Mouse (Mus musculus) mouse embryonic stem cell (cell line): Measurements from ENCODE around the gene Akap12.

Source experiments
- in situ Hi-C, 2 experiments: fragments of 300-500 bp; cut with MboI; formaldehyde crosslinking; loops; 1 replicate in 1 of 2; 3 replicates in 1 of 2; pipeline ENCODE4 v1.14.3; 2019 to 2020; ENCODE audit warnings: low sequenced_read_pairs in 2 of 2, low pct_unique_long_range_greater_than_20kb in 1 of 2, mixed read lengths in 1 of 2; ENCODE audit not compliant: unreplicated experiment in 1 of 2

Akap12 gene

DNA sequence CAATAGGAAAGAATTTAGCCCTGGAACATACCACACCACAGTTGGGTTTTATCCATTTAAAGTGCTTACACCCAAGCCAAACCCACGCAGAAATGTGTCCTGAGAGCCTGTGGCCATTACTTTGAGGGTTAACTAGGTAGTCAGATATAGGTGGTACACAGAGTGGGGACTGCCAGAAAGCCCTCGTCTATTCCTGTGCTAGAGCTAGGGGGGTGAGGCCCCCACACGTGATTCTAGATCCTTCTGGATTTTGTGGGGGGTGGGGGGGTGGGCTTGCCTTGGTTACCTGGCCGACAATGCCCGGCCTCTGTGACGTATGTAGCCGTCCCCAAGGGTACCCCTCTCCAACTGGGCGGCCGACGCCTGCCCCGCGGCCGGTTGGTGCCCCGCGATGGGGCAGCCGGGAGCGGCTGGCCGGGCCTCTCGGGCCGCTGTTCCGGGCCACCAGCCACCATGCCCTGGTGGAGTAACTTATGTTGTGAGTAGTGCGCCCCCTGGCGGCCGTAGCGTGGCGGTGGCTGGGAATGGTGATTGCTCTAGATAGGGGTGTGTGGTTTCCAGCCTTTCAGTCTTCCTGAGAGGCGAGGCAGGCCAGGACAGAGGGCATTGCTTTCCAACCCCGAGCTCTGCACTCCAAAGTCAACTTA lies 80.4 kb downstream of the Akap12 start:
- in situ Hi-C loops, result no loop called here

DNA sequence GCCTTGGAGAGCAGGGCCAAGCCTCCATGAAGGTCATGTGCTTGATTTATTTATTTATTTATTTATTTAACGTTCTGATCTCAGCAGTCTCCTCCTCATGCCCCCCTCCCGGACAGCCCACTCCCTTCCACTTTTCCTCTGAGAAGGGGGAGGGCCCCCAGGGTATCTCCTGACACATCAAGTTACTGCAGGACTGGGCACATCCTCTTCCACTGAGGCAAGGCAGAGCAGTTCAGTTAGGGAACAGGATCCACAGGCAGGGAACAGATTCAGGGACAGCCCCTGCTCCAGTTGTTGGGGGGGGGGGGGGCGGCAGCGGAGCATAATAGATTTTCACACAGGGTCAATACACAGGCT lies 80.9 kb downstream of the Akap12 start:
- in situ Hi-C loops, result no loop called here

DNA sequence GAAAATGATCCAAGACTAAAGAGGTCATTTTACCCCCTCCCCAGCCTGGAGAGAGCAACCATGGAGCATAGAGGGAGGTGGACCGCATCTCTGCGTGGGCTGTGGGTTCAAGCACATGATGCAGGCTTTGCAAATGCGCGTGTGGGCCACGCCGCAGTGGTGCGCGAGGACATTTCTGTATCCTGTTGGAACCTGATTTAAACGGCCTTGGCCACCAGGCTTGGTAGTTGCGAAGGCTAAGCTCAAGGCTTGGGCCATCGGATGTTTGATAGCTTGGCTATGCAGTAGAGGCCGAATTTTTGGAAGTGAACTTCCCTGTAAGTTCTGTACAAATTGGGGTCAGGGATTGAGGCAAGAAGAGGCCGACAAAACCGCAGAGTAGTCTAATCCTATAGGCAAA lies 81.4 kb downstream of the Akap12 start:
- in situ Hi-C loops, result no loop called here

DNA sequence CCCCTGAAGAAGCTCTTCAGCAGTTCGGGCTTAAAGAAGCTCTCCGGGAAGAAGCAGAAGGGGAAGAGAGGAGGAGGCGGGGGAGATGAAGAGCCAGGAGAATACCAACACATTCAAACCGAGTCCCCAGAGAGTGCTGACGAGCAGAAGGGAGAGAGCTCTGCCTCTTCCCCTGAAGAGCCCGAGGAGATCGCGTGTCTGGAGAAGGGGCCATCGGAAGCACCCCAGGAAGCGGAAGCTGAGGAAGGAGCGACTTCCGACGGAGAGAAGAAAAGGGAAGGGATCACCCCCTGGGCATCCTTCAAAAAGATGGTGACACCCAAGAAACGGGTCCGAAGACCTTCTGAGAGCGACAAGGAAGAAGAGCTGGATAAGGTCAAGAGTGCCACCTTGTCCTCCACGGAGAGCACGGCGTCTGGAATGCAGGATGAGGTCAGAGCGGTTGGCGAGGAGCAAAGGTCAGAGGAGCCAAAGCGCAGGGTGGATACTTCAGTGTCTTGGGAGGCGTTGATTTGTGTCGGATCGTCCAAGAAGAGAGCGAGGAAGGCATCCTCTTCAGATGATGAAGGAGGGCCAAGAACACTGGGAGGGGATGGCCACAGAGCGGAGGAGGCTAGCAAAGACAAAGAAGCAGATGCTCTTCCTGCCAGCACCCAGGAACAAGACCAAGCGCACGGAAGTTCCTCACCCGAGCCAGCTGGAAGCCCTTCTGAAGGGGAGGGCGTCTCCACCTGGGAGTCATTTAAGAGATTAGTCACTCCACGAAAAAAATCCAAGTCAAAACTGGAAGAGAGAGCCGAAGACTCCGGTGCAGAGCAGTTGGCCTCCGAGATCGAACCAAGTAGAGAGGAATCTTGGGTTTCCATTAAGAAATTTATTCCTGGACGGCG lies 88.4 kb downstream of the Akap12 start:
- in situ Hi-C loops, result no loop called here

DNA sequence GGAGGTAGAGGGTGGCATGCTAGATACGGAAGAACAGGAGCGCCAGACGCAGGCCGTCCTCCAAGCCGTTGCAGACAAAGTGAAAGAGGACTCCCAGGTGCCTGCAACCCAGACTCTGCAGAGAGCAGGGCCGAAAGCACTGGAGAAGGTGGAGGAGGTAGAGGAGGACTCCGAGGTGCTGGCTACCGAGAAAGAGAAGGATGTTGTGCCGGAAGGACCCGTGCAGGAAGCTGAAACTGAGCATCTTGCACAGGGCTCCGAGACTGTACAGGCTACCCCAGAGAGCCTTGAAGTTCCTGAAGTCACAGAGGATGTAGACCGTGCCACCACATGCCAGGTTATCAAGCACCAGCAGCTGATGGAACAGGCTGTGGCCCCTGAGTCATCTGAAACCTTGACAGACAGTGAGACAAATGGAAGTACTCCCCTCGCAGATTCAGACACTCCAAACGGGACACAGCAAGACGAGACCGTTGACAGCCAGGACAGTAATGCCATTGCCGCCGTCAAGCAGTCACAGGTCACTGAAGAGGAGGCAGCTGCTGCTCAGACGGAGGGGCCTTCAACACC lies 89.8 kb downstream of the Akap12 start:
- in situ Hi-C loops, result no loop called here

DNA sequence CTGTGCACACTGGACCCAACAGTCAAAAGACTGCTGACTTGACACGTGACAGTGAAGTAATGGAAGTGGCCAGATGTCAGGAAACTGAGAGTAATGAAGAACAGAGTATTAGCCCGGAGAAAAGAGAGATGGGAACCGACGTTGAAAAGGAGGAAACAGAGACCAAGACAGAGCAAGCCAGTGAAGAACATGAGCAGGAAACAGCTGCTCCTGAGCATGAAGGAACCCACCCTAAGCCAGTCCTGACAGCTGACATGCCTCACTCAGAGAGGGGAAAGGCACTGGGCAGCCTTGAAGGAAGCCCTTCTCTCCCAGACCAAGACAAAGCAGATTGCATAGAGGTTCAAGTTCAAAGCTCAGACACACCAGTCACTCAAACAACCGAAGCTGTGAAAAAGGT lies 90.5 kb downstream of the Akap12 start:
- in situ Hi-C loops, result no loop called here

DNA sequence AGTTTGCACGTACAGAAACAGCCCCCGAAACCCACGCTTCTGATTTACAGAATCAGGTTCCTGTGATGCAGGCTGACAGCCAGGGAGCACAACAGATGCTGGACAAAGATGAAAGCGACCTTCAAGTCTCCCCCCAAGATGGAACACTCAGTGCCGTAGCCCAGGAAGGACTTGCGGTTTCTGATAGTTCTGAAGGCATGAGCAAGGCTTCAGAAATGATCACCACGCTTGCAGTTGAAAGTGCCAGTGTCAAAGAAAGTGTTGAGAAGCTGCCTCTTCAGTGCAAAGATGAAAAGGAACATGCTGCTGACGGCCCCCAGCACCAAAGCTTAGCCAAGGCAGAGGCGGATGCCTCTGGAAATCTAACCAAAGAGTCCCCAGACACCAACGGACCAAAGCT lies 91.3 kb downstream of the Akap12 start:
- in situ Hi-C loops, result no loop called here

DNA sequence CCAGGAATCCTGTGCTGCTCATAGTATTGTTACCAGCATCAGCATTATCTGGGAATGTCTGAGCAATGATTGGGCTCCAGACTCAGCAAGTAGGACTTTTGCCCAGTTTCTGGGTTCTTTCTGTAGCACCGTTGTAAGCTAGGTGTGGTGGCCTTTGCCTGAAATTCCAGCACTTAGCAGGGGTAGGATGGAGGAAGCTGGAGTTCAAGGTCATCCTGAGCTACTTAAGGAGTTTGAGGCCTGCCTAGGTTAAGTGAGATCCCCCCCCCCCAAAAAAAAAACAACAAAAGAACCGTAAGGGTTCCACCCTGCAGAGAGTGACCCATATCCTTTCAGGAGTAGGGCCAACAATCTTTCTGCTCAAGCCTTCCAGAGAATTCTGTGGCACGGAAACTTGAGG lies 98.4 kb downstream of the Akap12 start:
- in situ Hi-C loops, result no loop called here

DNA sequence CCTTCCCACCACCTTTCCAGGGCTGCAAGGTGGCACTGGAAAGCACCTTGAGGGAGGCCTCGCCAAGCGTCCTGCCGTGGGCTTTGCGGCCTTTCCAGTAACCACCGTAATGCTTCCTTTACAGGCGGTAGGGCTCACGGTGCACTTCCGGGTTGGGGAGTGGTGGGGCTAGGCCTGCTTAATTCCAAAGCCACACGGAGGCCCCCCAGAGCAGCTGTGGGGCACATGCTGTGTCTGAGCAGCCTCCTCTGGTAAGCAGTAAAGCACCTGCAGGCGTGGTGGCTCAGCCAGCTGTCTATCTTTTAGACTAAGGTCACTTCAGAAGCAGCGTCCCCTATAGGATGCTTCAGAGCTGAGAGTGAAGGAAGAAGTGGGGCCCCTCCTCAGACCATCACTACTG lies 103.9 kb downstream of the Akap12 start:
- in situ Hi-C loops, result no loop called here

DNA sequence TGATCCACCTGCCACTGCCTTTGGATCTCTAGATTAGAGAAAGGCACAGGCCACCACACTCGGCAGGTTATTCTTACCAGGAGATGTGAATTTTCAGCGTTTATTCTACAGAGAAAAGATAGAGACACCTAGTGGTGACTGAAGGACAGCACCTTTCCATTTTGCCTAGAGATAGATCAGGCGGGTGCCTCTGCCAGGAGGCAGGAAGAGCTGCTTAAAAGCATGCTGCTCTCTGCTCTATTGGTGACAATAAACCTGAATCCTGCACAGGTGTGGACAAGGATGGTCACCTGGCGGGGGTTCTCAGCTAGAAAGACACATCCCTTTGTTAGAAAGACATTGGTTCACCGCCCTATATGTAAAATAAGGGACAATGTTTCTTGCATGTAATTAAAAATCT lies 105.8 kb downstream of the Akap12 start:
- in situ Hi-C loops, result no loop called here

DNA sequence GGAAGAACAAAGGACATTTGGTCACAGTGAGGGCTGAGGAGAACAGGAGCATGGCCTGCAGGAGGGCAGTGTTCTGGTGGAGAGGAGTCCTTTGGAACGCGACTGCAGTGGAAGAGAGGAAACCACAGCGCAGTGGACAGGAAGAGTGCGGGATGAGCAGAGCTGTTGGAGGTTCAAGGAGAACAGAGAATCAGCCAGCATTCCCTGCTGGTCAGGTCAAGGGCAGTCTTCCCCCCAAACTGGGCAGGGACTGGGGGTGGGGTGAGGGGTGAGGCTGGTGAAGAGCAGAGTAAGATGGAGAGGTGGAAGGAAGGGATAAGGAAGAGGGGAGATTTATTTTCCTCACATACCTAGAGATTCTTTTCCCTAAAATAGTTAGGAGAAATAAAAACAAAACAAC lies 107.4 kb downstream of the Akap12 start:
- in situ Hi-C loops, result no loop called here

DNA sequence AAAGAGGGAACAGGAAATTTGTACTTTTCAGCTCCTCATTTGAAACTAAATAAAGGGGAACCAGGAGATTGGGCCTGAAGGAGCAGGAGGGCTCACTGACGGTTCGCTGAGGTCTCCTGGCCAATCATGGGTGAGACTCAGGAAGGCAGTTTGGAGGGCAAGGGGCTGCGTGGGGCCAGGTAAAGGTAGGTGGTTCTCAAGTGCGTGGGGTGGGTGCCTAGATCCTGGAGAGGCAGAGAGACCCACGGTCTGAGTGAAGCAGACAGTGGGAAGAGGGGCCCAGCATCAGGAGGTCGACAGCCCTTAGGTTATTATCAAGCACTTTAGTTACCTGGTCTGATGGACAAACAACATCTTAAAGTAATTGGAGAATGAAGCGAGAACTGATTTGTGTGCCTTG lies 108.1 kb downstream of the Akap12 start:
- in situ Hi-C loops, result no loop called here

DNA sequence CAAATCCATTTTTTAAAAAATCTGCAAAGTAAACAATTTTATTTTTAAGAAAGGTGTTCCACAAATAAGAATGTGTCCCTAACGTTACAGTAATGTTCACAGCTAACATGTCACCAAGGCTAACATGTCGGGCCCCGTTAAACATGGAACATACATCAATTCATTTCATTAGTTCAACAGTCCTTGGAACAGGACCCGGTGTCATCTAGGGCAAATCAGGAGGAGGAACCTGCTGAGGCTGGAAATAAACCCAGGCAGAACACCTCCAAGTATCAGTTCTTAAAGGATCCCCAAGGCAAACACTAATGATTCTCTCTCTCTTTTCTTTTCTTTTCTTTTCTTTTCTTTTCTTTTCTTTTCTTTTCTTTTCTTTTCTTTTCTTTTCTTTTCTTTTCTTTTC lies 108.6 kb downstream of the Akap12 start:
- in situ Hi-C loops, result no loop called here

DNA sequence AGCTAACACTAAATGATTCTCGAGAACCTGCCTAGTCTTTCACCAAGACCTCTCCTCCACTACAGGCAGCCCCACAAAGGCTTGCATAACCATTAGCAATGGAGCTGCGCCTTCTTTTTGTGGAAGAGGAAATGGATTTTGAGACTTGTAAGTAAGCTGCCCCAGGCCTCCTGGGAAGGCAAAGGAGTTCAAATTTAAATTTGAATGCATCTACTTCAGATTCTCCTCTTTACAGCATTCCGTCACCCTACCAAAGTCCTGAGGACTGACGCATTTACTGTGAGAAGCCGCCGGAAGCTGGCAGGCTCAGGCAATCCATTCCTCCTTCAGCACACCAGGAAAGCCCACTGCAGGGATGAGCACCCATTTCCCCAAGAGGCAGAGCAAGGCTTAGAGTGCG lies 109.1 kb downstream of the Akap12 start:
- in situ Hi-C loops, result no loop called here

DNA sequence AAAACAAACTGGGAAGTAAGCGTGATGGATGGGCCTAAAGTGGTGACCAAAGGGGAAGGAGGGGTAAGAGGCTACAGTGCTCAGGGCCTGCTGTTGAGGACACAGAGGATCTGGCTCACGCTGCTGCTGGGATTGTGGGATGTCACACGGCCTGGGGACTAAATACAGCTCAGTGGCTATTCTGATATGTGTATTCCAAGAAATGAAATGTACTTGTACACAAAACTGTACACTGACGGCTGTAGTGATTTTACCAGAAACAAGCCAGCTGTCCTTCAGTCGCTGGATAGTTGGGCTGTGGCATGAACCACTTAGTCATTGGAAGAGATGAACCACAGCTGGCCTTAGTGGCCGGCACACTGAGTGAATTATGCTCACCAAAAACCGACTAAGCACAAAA lies 110.3 kb downstream of the Akap12 start:
- in situ Hi-C loops, result no loop called here

DNA sequence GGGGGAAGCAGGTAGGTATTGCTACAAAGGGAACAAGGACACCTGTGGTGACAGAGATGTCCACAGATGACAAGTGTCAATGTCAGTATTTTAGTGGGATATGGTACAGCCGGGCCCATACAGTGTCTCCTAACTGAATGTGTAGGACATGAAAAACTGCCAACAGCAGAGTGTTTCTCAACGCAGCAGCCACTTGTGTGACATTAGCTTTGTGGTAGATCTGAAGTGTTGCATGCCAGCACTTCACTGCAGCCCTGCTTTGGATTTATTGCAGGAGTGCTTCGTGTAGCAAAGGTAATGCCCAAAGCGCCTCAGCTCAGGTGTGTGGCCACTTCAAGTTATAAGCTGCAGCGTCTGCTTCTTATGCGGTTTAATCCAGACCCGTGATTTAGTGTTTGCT lies 110.8 kb downstream of the Akap12 start:
- in situ Hi-C loops, result no loop called here

DNA sequence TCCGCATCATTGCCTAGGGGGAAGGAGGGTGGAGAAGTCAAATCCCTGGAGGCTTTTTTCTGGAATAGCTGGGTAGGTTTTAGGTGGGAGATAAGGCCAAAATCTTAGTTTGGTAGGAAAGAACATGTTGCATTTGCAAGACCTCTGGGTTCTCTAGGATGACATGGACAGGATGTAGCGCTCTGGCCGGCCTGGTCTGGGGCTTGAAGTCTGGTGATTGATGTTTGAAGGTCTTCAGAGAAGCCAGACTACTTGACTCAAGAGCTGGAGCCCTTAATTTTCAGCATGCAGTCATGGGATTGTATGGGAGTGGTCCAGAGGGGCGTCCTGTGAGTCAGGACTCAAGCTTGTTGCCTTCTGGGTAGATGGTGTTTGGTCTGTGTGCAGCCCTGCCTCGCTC lies 114.6 kb downstream of the Akap12 start:
- in situ Hi-C loops, result no loop called here

DNA sequence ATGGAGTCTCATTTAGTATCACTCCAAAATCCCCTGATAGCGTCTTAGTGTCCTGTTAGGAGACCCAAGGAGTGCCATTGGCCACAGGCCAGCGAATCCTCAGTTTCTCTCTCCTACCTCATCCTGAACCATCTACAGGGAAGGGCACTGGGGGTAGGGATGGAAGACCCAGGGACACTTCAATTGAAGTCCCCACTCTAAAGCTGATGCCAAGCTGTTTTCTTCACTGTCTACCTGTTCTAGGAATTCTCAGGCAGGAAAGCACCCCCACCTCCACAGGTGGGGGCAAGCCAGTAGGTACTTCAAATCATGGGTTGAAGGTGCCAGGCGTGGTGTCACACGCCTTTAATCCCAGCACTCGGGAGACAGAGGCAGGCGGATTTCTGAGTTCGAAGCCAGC lies 118.1 kb downstream of the Akap12 start:
- in situ Hi-C loops, result no loop called here

DNA sequence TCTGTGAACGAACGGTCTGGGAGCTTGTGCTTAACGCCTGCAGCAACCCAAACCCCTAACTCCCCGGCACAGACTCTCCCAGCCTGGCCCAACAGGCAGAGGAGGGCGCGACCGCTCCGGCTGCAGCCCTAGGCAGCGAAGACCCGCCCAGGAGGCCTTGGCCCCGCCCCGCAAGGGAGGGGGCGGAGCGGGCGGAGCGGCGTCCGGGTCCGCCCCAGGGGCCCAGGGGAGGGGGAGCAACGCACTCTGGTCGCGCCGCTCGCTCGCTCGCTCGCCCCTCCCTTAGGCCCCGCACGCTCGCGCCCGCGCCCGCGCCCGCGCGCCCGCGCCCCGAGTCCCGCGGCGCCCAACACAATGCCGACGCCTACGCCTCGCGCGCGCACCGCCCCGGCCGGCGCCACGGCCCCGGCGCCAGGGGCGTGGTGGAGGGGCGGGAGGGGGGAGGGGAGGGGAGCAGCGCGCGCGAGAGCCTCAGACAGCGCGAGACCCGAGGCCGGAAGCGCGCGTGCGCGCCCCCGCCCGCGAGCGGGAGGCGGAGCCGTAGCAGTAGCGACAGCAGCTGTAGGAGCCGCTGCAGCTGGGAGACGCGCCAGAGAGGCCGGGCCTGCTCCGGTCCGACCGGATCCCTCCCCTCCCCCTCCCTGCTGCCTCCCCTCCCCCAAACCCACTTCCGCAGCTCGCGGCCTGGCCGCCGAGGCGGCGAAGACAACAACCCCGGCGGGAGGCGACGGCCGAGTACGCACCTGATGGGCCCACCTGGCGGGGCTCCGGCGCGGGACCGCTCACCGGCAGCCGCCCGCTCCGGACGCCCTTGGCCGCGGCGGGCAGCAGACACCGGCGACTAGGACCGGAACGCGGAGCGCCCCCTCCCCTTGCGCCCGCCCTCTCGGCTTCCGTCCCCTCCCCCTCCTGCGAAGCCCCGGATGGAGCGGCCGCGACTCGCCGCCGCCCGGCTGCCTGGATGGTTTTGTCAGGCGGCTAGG lies 120.7 kb downstream of the Akap12 start:
- in situ Hi-C loops, result no loop called here
